Mouse (Mus musculus) layer of hippocampus, postnatal 10 days (tissue): ENCODE data around the gene Clec2g. TPM values are rescaled to one million over a fixed set of nuclear protein-coding genes. Genes with fewer than 3 reads are reported as not detected.
"Not testable (repeated sequence)": the region's sequence is repeated elsewhere in the genome, so short reads cannot be mapped to it uniquely, and the experiment has no call there.

ENCODE experiments used
- DNase-seq, 2 experiments: peaks; one replicate each; pipeline ENCODE4 v3.0.0; 2021; ENCODE audit warnings: low spot score in 2 of 2
- total RNA-seq, 2 experiments: library from RNA; stranded (reverse); gene quantifications; 2 replicates each; pipeline ENCODE4 v1.2.3; 2021

Gene Clec2g
- total RNA-seq, 2 experiments from 2014 or later: not detected

- DNase-seq: no peak
Observed at GRCm38 (mm10) chr6:128971394-128972039, 37.3 kb downstream of the Clec2g start.

- DNase-seq: no peak
Observed at GRCm38 (mm10) chr6:128972156-128972555, 38.0 kb downstream of the Clec2g start.

- DNase-seq: no peak
Observed at GRCm38 (mm10) chr6:128972687-128973438, 38.7 kb downstream of the Clec2g start.

GRCm38 (mm10) chr6:128973439-128973697, 39.2 kb downstream of the Clec2g start:
- no peak for DNase-seq

- not testable (repeated sequence) for DNase-seq
Observed at GRCm38 (mm10) chr6:128974850-128975249, 40.7 kb downstream of the Clec2g start.

GRCm38 (mm10) chr6:128976194-128976593, 42.0 kb downstream of the Clec2g start:
- no peak for DNase-seq

- not testable (repeated sequence) for DNase-seq
Observed at GRCm38 (mm10) chr6:128981951-128982541, 47.9 kb downstream of the Clec2g start.

- no peak for DNase-seq
Observed at GRCm38 (mm10) chr6:128992337-128992736, 58.2 kb downstream of the Clec2g start.

- no peak for DNase-seq
Observed at GRCm38 (mm10) chr6:128992753-128993152, 58.6 kb downstream of the Clec2g start.

GRCm38 (mm10) chr6:128993221-128993620, 59.0 kb downstream of the Clec2g start:
- DNase-seq: no peak

GRCm38 (mm10) chr6:128994336-128994735, 60.2 kb downstream of the Clec2g start:
- no peak for DNase-seq

- no peak for DNase-seq
Observed at GRCm38 (mm10) chr6:128994742-128995141, 60.6 kb downstream of the Clec2g start.

GRCm38 (mm10) chr6:128995250-128996053, 61.3 kb downstream of the Clec2g start:
- no peak for DNase-seq

GRCm38 (mm10) chr6:128996054-128996767, 62.0 kb downstream of the Clec2g start:
- DNase-seq: no peak

GRCm38 (mm10) chr6:128996768-128997442, 62.7 kb downstream of the Clec2g start:
- DNase-seq: no peak

GRCm38 (mm10) chr6:129001392-129001791, 67.2 kb downstream of the Clec2g start:
- DNase-seq: no peak

- no peak for DNase-seq
Observed at GRCm38 (mm10) chr6:129008552-129008951, 74.4 kb downstream of the Clec2g start.

GRCm38 (mm10) chr6:129009846-129010504, 75.8 kb downstream of the Clec2g start:
- not testable (repeated sequence) for DNase-seq

GRCm38 (mm10) chr6:129010505-129010873, 76.3 kb downstream of the Clec2g start:
- no peak for DNase-seq

- DNase-seq: not testable (repeated sequence)
Observed at GRCm38 (mm10) chr6:129012012-129012411, 77.8 kb downstream of the Clec2g start.
